Mouse (Mus musculus): ENCODE results near the gene Pycr2.

GRCm38 (mm10) chr1:180926286-180926685, 22.2 kb downstream of the Pycr2 start:
- TF ChIP-seq CTCF (IDR thresholded peaks at IDR 0.05; ENCODE audit: extremely low read depth, insufficient read length, insufficient replicate concordance, low read depth, low read length): no peak
- TF ChIP-seq POLR2A (IDR thresholded peaks at IDR 0.05; ENCODE audit: low read depth, low read length): no peak

All from small intestine, adult 2 months (tissue).